Mouse (Mus musculus) intestine, embryonic 14.5 days (tissue): ENCODE results near the gene Abcf2. TPM values are rescaled to one million over a fixed set of nuclear protein-coding genes. Genes with fewer than 3 reads are reported as not detected.

Source experiments
- ATAC-seq: fragments of 200-750 bp; cut with Nextera tagmentation; replicated peaks from 2 replicates; pipeline ENCODE4 v1.8.0; 2017; ENCODE audit warnings: low read depth, moderate number of reproducible peaks, moderate TSS enrichment, moderate library complexity; ENCODE audit not compliant: low FRiP score, low TSS enrichment
- DNase-seq: peaks from one replicate; pipeline ENCODE4 v3.0.0-alpha.2; 2018; ENCODE audit warnings: low spot score
- H3K27ac ChIP-seq: fragments of 300-500 bp; sonication (generic); 2 replicates; pipeline ENCODE4 v1.5.1; 2014; ENCODE audit warnings: low read depth, mild to moderate bottlenecking, control low read depth
- H3K27me3 ChIP-seq: fragments of 300-500 bp; sonication (generic); replicated peaks from 2 replicates; pipeline ENCODE4 v1.6.1; 2014; ENCODE audit warnings: low read length, control low read depth; ENCODE audit not compliant: control insufficient read depth, insufficient read depth
- H3K36me3 ChIP-seq: fragments of 300-500 bp; sonication (generic); 2 replicates; pipeline ENCODE4 v1.6.1; 2014; ENCODE audit warnings: low read length, control low read depth; ENCODE audit not compliant: control insufficient read depth, insufficient read depth
- H3K4me1 ChIP-seq: fragments of 300-500 bp; sonication (generic); replicated peaks from 2 replicates; pipeline ENCODE4 v1.6.1; 2014; ENCODE audit warnings: low read length, control low read depth, mixed read lengths; ENCODE audit not compliant: control insufficient read depth, insufficient read depth
- H3K4me2 ChIP-seq: fragments of 300-500 bp; sonication (generic); 2 replicates; pipeline ENCODE4 v1.6.1; 2014; ENCODE audit warnings: low read length
- H3K4me3 ChIP-seq: fragments of 300-500 bp; sonication (generic); 2 replicates; pipeline ENCODE4 v1.5.1; 2014; ENCODE audit warnings: low read depth, low read length, control low read depth, mixed read lengths
- H3K9ac ChIP-seq: fragments of 300-500 bp; sonication (generic); 2 replicates; pipeline ENCODE4 v1.6.1; 2014; ENCODE audit warnings: mild to moderate bottlenecking, low read length
- H3K9me3 ChIP-seq: fragments of 300-500 bp; sonication (generic); 2 replicates; pipeline ENCODE4 v1.6.1; 2016; ENCODE audit warnings: low read length, control low read depth; ENCODE audit not compliant: control insufficient read depth
- WGBS: fragments of 180-500 bp; shearing (Covaris S2); extraction: QIAGEN DNeasy Blood & Tissue Kit; methylation state at CpG from one replicate; pipeline ENCODE4 v1.1.7; 2014; 5-methylcytosine and 5-hydroxymethylcytosine counted together
- polyA plus RNA-seq: library from polyadenylated mRNA; unstranded; fragments of >200 nt; fragmentation: Nextera tagmentation; extraction: Ambion mirVana; gene quantifications from 2 replicates; pipeline ENCODE4 v1.2.1, GENCODE M21; 2014

Gene Abcf2
- polyA plus RNA-seq, 1 experiment from 2014 or later = 98.4 TPM

- peaks cover 34% of the 10 kb centered on the region for H3K4me1 ChIP-seq
- DNase-seq = peak; percentile 84
- peak overlapping the region; percentile 44 for H3K9ac ChIP-seq
- H3K27ac ChIP-seq = no peak overlapping the region
- ATAC-seq = no peak
- peak overlapping the region; percentile 38 for H3K4me3 ChIP-seq
- H3K36me3 ChIP-seq = peaks cover 18% of the 10 kb centered on the region
- H3K9me3 ChIP-seq = no peaks in the 10 kb centered on the region
- peak overlapping the region; percentile 78 for H3K4me2 ChIP-seq
- H3K27me3 ChIP-seq = 0 out of 2 replicates have a peak, but pooled peaks cover 8% of the 10 kb centered on the region
- 1% methylated on average over 40 of the region's 41 CpGs for WGBS
These were observed 21.3 kb upstream of the Abcf2 start for GRCm38 (mm10) chr5:24598570-24599006.

GRCm38 (mm10) chr5:24597901-24598569 lies 20.8 kb upstream of the Abcf2 start:
- Histone ChIP-seq H3K9ac (peak overlapping the region; percentile 44), H3K4me1 (peaks cover 29% of the 10 kb centered on the region), H3K9me3 (no peaks in the 10 kb centered on the region), H3K27ac (no peak overlapping the region), H3K4me3 (peak overlapping the region; percentile 38), H3K36me3 (peaks cover 23% of the 10 kb centered on the region), H3K27me3 (0 out of 2 replicates have a peak, but pooled peaks cover 8% of the 10 kb centered on the region), H3K4me2 (peak overlapping the region; percentile 78)
- no peak for ATAC-seq
- DNase-seq = no peak
- WGBS = 31% methylated on average over 15 of the region's 15 CpGs

- Histone ChIP-seq H3K4me3 (no peak overlapping the region), H3K36me3 (peaks cover 31% of the 10 kb centered on the region), H3K4me1 (peaks cover 23% of the 10 kb centered on the region), H3K9me3 (no peaks in the 10 kb centered on the region), H3K27ac (no peak overlapping the region), H3K27me3 (0 out of 2 replicates have a peak, but pooled peaks cover 8% of the 10 kb centered on the region), H3K4me2 (no peak overlapping the region), H3K9ac (no peak overlapping the region)
- ATAC-seq (no peak), DNase-seq (peak; percentile 87)
- WGBS = 65% methylated on average over 2 of the region's 2 CpGs
These were observed 20.0 kb upstream of the Abcf2 start for GRCm38 (mm10) chr5:24597221-24597728.

- no peak overlapping the region for H3K27ac ChIP-seq
- DNase-seq = no peak
- no peak overlapping the region for H3K4me3 ChIP-seq
- 27% methylated on average over 11 of the region's 11 CpGs for WGBS
- H3K4me1 ChIP-seq = peaks cover 23% of the 10 kb centered on the region
- H3K27me3 ChIP-seq = 0 out of 2 replicates have a peak, but pooled peaks cover 8% of the 10 kb centered on the region
- no peak for ATAC-seq
- H3K9me3 ChIP-seq = no peaks in the 10 kb centered on the region
- no peak overlapping the region for H3K9ac ChIP-seq
- H3K4me2 ChIP-seq = no peak overlapping the region
- peaks cover 37% of the 10 kb centered on the region for H3K36me3 ChIP-seq
These were observed 19.4 kb upstream of the Abcf2 start for GRCm38 (mm10) chr5:24596519-24597171.

- Histone ChIP-seq H3K9me3 (no peaks in the 10 kb centered on the region), H3K36me3 (peaks cover 39% of the 10 kb centered on the region), H3K4me3 (no peak overlapping the region), H3K9ac (no peak overlapping the region), H3K4me2 (no peak overlapping the region), H3K27me3 (0 out of 2 replicates have a peak, but pooled peaks cover 8% of the 10 kb centered on the region), H3K4me1 (peaks cover 20% of the 10 kb centered on the region), H3K27ac (no peak overlapping the region)
- 74% methylated on average over 14 of the region's 14 CpGs for WGBS
- ATAC-seq (no peak), DNase-seq (no peak)
These were observed 18.6 kb upstream of the Abcf2 start for GRCm38 (mm10) chr5:24595786-24596380.

- no peaks in the 10 kb centered on the region for H3K9me3 ChIP-seq
- no peak overlapping the region for H3K4me3 ChIP-seq
- H3K27ac ChIP-seq = no peak overlapping the region
- WGBS = 84% methylated on average over 5 of the region's 5 CpGs
- 0 out of 2 replicates have a peak, but pooled peaks cover 6% of the 10 kb centered on the region for H3K27me3 ChIP-seq
- H3K4me1 ChIP-seq = peaks cover 14% of the 10 kb centered on the region
- H3K4me2 ChIP-seq = no peak overlapping the region
- peaks cover 39% of the 10 kb centered on the region for H3K36me3 ChIP-seq
- H3K9ac ChIP-seq = no peak overlapping the region
- ATAC-seq = no peak
- no peak for DNase-seq
These were observed 18.0 kb upstream of the Abcf2 start for GRCm38 (mm10) chr5:24595261-24595660.

GRCm38 (mm10) chr5:24594346-24594745 lies 17.1 kb upstream of the Abcf2 start:
- ATAC-seq (no peak), DNase-seq (no peak)
- WGBS = 84% methylated on average over 5 of the region's 5 CpGs
- Histone ChIP-seq H3K4me3 (no peak overlapping the region), H3K4me2 (no peak overlapping the region), H3K9me3 (no peaks in the 10 kb centered on the region), H3K27me3 (0 out of 2 replicates have a peak, but pooled peaks cover 6% of the 10 kb centered on the region), H3K36me3 (peaks cover 42% of the 10 kb centered on the region), H3K27ac (no peak overlapping the region), H3K4me1 (peaks cover 13% of the 10 kb centered on the region), H3K9ac (no peak overlapping the region)

GRCm38 (mm10) chr5:24593928-24594327 lies 16.7 kb upstream of the Abcf2 start:
- H3K9me3 ChIP-seq = no peaks in the 10 kb centered on the region
- H3K9ac ChIP-seq = no peak overlapping the region
- peaks cover 46% of the 10 kb centered on the region for H3K36me3 ChIP-seq
- ATAC-seq (no peak), DNase-seq (no peak)
- 0 out of 2 replicates have a peak, but pooled peaks cover 3% of the 10 kb centered on the region for H3K27me3 ChIP-seq
- peaks cover 10% of the 10 kb centered on the region for H3K4me1 ChIP-seq
- H3K4me3 ChIP-seq = no peak overlapping the region
- H3K4me2 ChIP-seq = no peak overlapping the region
- no peak overlapping the region for H3K27ac ChIP-seq
- 74% methylated on average over 10 of the region's 10 CpGs for WGBS
